Mouse (Mus musculus) heart, embryonic 12.5 days (tissue): ENCODE results near the gene Ccdc172. TPM values are rescaled to one million over a fixed set of nuclear protein-coding genes. Genes with fewer than 3 reads are reported as not detected.

Experiments used
- ATAC-seq: fragments of 200-750 bp; cut with Nextera tagmentation; 2 replicates; pipeline ENCODE4 v1.8.0; 2017; ENCODE audit warnings: moderate TSS enrichment, moderate library complexity; ENCODE audit not compliant: insufficient number of reproducible peaks, low FRiP score
- H3K27ac ChIP-seq: fragments of 300-500 bp; sonication (generic); 2 replicates; pipeline ENCODE4 v1.5.1; 2016; ENCODE audit warnings: mild to moderate bottlenecking, moderate library complexity; ENCODE audit not compliant: poor library complexity, severe bottlenecking
- H3K27me3 ChIP-seq: fragments of 300-500 bp; sonication (generic); replicated peaks from 2 replicates; pipeline ENCODE4 v1.6.1; 2016; ENCODE audit warnings: mild to moderate bottlenecking, moderate library complexity
- H3K36me3 ChIP-seq: fragments of 300-500 bp; sonication (generic); 2 replicates; pipeline ENCODE4 v1.6.1; 2016; ENCODE audit warnings: mild to moderate bottlenecking, moderate library complexity
- H3K4me1 ChIP-seq: fragments of 300-500 bp; sonication (generic); replicated peaks from 2 replicates; pipeline ENCODE4 v1.6.1; 2016; ENCODE audit warnings: mild to moderate bottlenecking
- H3K4me2 ChIP-seq: fragments of 300-500 bp; sonication (generic); 2 replicates; pipeline ENCODE4 v1.6.1; 2016; ENCODE audit warnings: mild to moderate bottlenecking, moderate library complexity
- H3K4me3 ChIP-seq: fragments of 300-500 bp; sonication (generic); 2 replicates; pipeline ENCODE4 v1.5.1; 2016; ENCODE audit warnings: mild to moderate bottlenecking
- H3K9ac ChIP-seq: fragments of 300-500 bp; sonication (generic); 2 replicates; pipeline ENCODE4 v1.6.1; 2016; ENCODE audit warnings: mild to moderate bottlenecking, moderate library complexity
- H3K9me3 ChIP-seq: fragments of 300-500 bp; sonication (generic); replicated peaks from 2 replicates; pipeline ENCODE4 v1.6.1; 2016; ENCODE audit warnings: mild to moderate bottlenecking, moderate library complexity
- WGBS: fragments of 180-500 bp; shearing (Covaris S2); methylation state at CpG from one replicate; pipeline ENCODE4 v1.1.7; 2016; 5-methylcytosine and 5-hydroxymethylcytosine counted together
- polyA plus RNA-seq: library from polyadenylated mRNA; unstranded; fragments of >200 nt; fragmentation: Nextera tagmentation; extraction: Ambion mirVana; gene quantifications from 2 replicates; pipeline ENCODE4 v1.2.1, GENCODE M21; 2016

The Ccdc172 gene
- polyA plus RNA-seq, 1 experiment from 2014 or later, result not detected

DNA sequence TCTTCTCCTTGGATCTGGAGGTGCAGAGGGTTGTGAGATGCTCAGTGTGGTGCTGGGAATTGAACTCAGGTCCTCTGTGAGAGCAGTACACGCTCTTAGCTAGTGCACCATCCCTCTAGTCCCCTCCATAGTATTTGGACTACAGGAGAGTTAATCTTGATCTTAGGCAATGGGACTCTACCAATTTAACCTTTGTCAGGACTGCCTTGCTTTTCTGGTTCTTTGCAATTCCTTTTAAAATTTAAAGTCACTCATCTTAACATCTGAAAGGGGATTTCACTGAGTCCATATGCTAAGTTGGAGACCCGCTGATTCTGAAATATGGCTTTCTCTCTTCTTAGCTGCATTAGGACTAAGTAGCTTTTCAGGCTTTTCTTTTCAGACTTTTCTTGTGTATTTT lies 59.8 kb downstream of the Ccdc172 start:
- ATAC-seq, result no peak
- no peaks in the 10 kb centered on the region for H3K36me3 ChIP-seq
- H3K9me3 ChIP-seq, result no peaks in the 10 kb centered on the region
- H3K27me3 ChIP-seq, result no peaks in the 10 kb centered on the region
- H3K4me3 ChIP-seq, result no peak overlapping the region
- no peak overlapping the region for H3K27ac ChIP-seq
- no peak overlapping the region for H3K4me2 ChIP-seq
- H3K9ac ChIP-seq, result no peak overlapping the region
- no peaks in the 10 kb centered on the region for H3K4me1 ChIP-seq
- WGBS, result 66% methylated on average over 2 of the region's 2 CpGs

DNA sequence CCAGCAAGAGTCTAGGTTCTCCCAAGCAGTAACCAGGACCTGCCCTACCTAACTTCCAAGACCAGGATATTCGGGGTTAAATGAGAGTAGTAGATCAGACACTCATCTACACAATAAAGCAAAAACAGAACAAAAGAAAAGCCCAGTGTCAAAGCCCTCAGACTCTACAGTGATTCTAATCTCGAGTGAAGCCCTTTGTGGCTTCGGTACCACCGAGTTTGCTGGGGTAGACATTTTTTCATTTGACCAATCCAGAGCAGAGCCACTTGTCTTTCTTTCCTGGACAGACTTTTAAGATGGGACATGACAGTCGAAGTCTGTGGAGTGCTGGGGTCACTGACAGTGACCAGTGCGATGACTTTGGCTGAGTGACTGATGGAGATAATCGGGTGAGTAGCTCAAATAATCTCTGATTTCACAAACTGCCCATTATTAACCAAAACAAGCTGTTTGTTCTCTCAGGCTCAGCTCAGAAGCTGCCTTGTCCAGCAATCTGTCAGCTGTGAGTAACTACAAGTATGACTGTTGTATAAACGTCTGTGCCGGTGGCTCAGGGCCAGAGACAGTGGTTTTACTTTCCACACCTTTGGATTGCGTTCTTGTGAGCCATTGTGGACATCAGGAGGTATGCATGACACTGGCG lies 60.8 kb downstream of the Ccdc172 start:
- Histone ChIP-seq H3K36me3 (no peaks in the 10 kb centered on the region), H3K27me3 (no peaks in the 10 kb centered on the region), H3K4me2 (no peak overlapping the region), H3K27ac (no peak overlapping the region), H3K4me3 (no peak overlapping the region), H3K9ac (no peak overlapping the region), H3K4me1 (no peaks in the 10 kb centered on the region), H3K9me3 (no peaks in the 10 kb centered on the region)
- 54% methylated on average over 11 of the region's 11 CpGs for WGBS
- ATAC-seq, result no peak

DNA sequence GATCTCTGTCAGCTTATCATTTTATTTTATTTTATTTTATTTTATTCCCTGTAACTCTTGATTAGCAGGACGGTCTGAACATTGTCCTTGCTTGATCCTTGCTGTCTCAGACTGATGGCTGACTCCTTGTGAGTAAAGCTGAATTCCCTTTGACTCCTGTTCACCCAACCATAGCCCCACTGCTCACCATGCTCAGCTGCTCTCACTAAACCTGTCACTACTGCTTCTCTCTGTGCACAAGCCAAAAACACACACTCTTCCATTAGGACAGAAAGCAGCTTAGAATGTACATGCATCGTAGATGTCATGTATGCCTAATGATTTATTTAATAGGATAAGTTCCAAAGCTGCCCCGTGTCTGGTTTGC lies 61.3 kb downstream of the Ccdc172 start:
- Histone ChIP-seq H3K4me3 (no peak overlapping the region), H3K9me3 (no peaks in the 10 kb centered on the region), H3K9ac (no peak overlapping the region), H3K4me2 (no peak overlapping the region), H3K27ac (no peak overlapping the region), H3K36me3 (no peaks in the 10 kb centered on the region), H3K27me3 (no peaks in the 10 kb centered on the region), H3K4me1 (no peaks in the 10 kb centered on the region)
- WGBS, result 75% methylated on average over 3 of the region's 3 CpGs
- no peak for ATAC-seq

DNA sequence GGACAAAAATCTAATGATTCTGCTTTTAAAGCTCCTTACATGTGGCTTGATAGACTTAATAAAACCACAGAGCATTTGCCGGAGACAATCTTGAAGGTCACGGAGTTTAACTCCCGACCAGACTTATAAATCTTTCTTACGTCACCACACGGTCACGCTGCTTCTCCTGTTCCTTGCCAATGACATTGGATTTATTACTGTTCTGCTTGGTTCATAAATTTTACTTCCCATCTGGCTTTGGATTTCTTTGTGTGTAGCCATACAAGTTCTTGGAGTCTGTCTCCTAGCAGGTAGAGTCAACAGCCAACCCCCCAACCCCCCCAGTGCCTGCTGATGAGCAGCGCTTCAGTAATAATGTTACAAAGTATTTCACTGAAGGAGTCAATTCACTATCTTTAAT lies 70.2 kb downstream of the Ccdc172 start:
- 86% methylated on average over 7 of the region's 7 CpGs for WGBS
- no peak for ATAC-seq
- Histone ChIP-seq H3K36me3 (no peaks in the 10 kb centered on the region), H3K9me3 (no peaks in the 10 kb centered on the region), H3K27ac (no peak overlapping the region), H3K4me1 (no peaks in the 10 kb centered on the region), H3K27me3 (no peaks in the 10 kb centered on the region), H3K4me3 (no peak overlapping the region), H3K9ac (no peak overlapping the region), H3K4me2 (no peak overlapping the region)

DNA sequence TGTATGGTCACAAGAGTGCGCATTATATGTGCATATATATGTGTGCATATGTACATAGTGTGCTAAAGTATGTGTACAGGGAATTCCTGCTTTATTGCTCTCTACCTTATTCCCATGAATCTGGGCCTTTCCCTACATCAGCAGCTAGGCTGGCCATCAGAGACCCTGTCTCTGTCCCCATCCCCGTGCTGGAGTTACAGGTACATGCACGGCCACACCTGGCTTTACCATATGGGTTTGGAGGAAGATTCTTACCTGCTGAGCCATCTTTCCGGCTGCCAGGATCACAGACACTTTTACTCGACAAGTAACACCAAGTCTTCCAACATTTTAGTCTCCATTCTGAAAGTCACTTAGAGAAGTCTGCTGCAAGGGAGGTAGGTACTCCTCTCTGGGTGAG lies 71.2 kb downstream of the Ccdc172 start:
- Histone ChIP-seq H3K27me3 (no peaks in the 10 kb centered on the region), H3K9me3 (no peaks in the 10 kb centered on the region), H3K9ac (no peak overlapping the region), H3K4me2 (no peak overlapping the region), H3K36me3 (no peaks in the 10 kb centered on the region), H3K27ac (no peak overlapping the region), H3K4me1 (no peaks in the 10 kb centered on the region), H3K4me3 (no peak overlapping the region)
- WGBS, result 87% methylated on average over 5 of the region's 5 CpGs
- no peak for ATAC-seq

DNA sequence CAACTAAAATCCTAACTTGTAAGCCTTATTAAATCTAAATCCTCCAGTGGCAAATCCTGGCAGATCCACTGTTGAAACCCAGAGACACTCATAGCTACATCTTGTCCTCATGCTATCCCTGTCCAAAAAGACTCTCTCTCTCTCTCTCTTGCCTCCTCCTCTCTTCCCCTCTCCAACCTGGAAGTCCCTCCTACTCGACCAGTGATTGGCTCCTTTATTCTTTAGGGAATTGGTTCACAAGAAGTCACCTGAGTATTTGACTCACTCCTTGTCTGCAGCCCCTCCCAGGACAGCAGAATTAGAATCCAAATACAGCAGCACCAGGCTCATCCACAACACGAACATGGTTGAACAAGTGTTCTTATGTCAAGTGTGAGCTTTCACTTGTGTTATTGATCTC lies 74.3 kb downstream of the Ccdc172 start:
- Histone ChIP-seq H3K4me2 (no peak overlapping the region), H3K27ac (no peak overlapping the region)
- WGBS, result 71% methylated on average over 2 of the region's 2 CpGs

DNA sequence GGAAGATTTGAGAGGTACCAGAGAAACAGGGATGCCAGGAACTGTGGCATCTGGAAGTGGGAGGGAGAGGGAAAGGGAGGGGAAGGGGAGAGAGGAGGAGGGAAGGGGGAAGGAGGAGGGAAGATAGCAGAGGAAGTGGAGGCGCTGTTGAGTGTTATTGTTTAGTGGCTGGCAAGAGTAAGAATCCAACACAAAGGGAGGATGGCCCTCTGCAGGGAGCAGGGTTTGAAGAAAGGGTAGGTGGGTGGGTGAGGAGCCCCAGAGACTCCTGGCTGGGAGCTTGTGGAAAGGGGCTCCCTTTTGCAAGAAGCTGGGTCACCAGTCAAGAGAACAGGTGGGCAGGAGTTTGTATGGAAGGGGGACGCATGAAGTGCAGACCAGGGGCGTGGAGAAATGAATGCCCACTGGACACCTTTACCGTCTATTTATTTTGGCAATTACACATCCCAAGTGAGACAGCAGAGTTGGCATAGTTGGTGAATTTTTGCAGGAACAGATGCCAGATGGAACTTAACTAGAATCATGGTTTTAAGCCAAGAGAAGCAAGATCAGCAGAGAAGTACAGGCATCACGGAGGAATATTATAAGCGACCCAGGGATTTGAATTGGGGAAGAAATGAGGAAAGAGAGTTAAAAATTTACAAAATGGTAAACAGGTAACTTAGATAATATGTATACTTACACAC lies 78.6 kb downstream of the Ccdc172 start:
- H3K9me3 ChIP-seq, result peaks cover 18% of the 10 kb centered on the region
- no peak overlapping the region for H3K4me3 ChIP-seq
- H3K4me2 ChIP-seq, result no peak overlapping the region
- peaks cover 3% of the 10 kb centered on the region; the same call in 1 of the 2 replicates for H3K4me1 ChIP-seq
- H3K27me3 ChIP-seq, result no peaks in the 10 kb centered on the region
- no peaks in the 10 kb centered on the region for H3K36me3 ChIP-seq
- no peak overlapping the region for H3K9ac ChIP-seq
- ATAC-seq, result no peak
- no peak overlapping the region for H3K27ac ChIP-seq
- 69% methylated on average over 6 of the region's 6 CpGs for WGBS

More for the DNA sequence above, 74.3 kb downstream of the Ccdc172 start:
- no peak for ATAC-seq
- no peak overlapping the region for H3K9ac ChIP-seq
- H3K27me3 ChIP-seq, result no peaks in the 10 kb centered on the region
- H3K4me3 ChIP-seq, result no peak overlapping the region
- peaks cover 3% of the 10 kb centered on the region; the same call in 1 of the 2 replicates for H3K4me1 ChIP-seq
- H3K9me3 ChIP-seq, result no peaks in the 10 kb centered on the region
- no peaks in the 10 kb centered on the region for H3K36me3 ChIP-seq

DNA sequence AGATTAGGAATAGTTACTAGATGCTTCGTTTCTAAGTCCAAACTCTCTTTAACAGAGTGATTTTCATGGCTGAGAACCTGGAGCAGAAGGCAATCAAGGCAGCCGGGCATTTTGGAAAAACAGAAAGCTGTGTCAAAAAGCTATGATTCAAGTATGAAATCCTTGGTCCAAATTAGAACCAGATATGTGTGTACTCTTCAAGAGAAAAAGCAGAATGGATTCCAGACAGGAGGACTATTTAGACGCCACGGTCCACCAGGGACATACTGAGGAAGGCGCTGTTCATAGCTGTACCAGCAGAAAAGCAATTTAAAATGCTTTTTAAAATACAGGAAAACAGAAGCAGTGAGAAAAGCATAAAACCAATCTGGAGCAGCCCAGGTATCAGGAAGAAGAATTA lies 88.6 kb downstream of the Ccdc172 start:
- H3K4me2 ChIP-seq, result no peak overlapping the region
- H3K27ac ChIP-seq, result no peak overlapping the region
- no peaks in the 10 kb centered on the region for H3K27me3 ChIP-seq
- H3K9me3 ChIP-seq, result peaks cover 12% of the 10 kb centered on the region
- ATAC-seq, result no peak
- no peaks in the 10 kb centered on the region for H3K36me3 ChIP-seq
- no peak overlapping the region for H3K4me3 ChIP-seq
- 83% methylated on average over 5 of the region's 5 CpGs for WGBS
- no peak overlapping the region for H3K9ac ChIP-seq
- no peaks in the 10 kb centered on the region for H3K4me1 ChIP-seq

Other genes starting within 250 kb of the Ccdc172 start
- 6.1 and 6.4 TPM in 2 replicates for gene Gfra1, start 56.1 kb upstream of the Ccdc172 start, polyA plus RNA-seq
- gene Pnlip, start 140.5 kb downstream of the Ccdc172 start, polyA plus RNA-seq, result not detected in 2 replicates
- gene Pnliprp1, start 216.9 kb downstream of the Ccdc172 start, polyA plus RNA-seq, result 0.31 and 0.52 TPM in 2 replicates
- 0.10 TPM in 1 of 2 replicates, not detected in the other for gene Pnliprp2, start 247.7 kb downstream of the Ccdc172 start, polyA plus RNA-seq